Mouse (Mus musculus) thymus, adult 2 months (tissue): ENCODE data around the gene Hnf1b. TPM values are rescaled to one million over a fixed set of nuclear protein-coding genes. Genes with fewer than 3 reads are reported as not detected.

Source experiments
- DNase-seq: peaks from one replicate; pipeline ENCODE4 v3.0.0; 2021
- H3K27ac ChIP-seq: fragments of 200-500 bp; 2 replicates; pipeline ENCODE4 v1.5.1; 2012; ENCODE audit warnings: low read length, control low read depth; ENCODE audit not compliant: control insufficient read depth, insufficient read depth
- H3K27me3 ChIP-seq: fragments of 200-500 bp; 2 replicates; pipeline ENCODE4 v1.6.1; 2012; ENCODE audit warnings: mild to moderate bottlenecking, low read length, moderate library complexity, mixed read lengths; ENCODE audit not compliant: control insufficient read depth, insufficient read depth
- H3K36me3 ChIP-seq: fragments of 200-500 bp; 2 replicates; pipeline ENCODE4 v1.6.1; 2012; ENCODE audit warnings: mild to moderate bottlenecking, low read length, moderate library complexity; ENCODE audit not compliant: control insufficient read depth, insufficient read depth
- H3K4me1 ChIP-seq: fragments of 200-500 bp; replicated peaks from 2 replicates; pipeline ENCODE4 v1.6.1; 2012; ENCODE audit warnings: low read length; ENCODE audit not compliant: control insufficient read depth, insufficient read depth
- H3K4me3 ChIP-seq: fragments of 200-500 bp; 2 replicates; pipeline ENCODE4 v1.5.1; 2012; ENCODE audit warnings: mild to moderate bottlenecking, low read length, control low read depth, moderate library complexity; ENCODE audit not compliant: control insufficient read depth, insufficient read depth
- CTCF ChIP-seq: fragments of 200-500 bp; IDR thresholded peaks from 2 replicates; pipeline ENCODE4 v1.5.1; 2012; ENCODE audit warnings: mild to moderate bottlenecking, control low read depth, low read length, moderate library complexity, borderline replicate concordance; ENCODE audit not compliant: control insufficient read depth, poor library complexity, insufficient read depth; ENCODE audit errors: extremely low read depth
- POLR2A ChIP-seq: fragments of 200-500 bp; IDR thresholded peaks from 2 replicates; pipeline ENCODE4 v1.6.1; 2012; ENCODE audit warnings: mild to moderate bottlenecking, low read length, control low read depth, moderate library complexity; ENCODE audit not compliant: control insufficient read depth, poor library complexity, insufficient read depth; ENCODE audit errors: extremely low read depth
- WGBS: fragments of 180-500 bp; shearing (Covaris S2); methylation state at CpG from one replicate; pipeline ENCODE4 v1.1.7; 2018; 5-methylcytosine and 5-hydroxymethylcytosine counted together
- polyA plus RNA-seq: library from polyadenylated mRNA; depleted of rRNA; stranded (reverse); fragments of >200 nt; gene quantifications from 2 replicates; pipeline ENCODE4 v1.2.3, GENCODE M21; 2012

Hnf1b gene
- polyA plus RNA-seq, 1 experiment, result 0.11 TPM

DNA sequence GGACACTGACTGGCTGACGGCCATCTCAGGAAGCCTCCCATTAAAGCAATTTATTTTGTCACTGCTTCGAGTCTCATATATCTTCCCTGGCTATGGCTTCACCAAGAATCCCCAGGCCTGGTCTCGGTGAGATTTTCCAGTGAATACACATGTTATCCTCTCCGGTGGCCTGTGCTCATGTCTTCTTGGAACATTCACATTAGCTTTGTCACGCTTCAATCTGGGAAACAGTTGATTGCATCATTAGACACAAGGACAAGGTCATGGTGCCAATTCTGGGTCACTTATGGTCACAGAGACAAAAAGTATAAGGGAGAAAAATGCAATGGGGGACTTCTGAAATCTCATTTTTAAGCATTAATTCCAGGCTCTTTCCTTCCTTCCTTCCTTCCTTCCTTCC lies 55.9 kb downstream of the Hnf1b start:
- TF ChIP-seq CTCF, result no peak
- no peak for TF ChIP-seq POLR2A
- no peak for DNase-seq
- Histone ChIP-seq H3K36me3 (no peaks in the 10 kb centered on the region), H3K27me3 (no peaks in the 10 kb centered on the region; the same call in 1 of the 2 replicates), H3K27ac (no peak overlapping the region), H3K4me1 (no peaks in the 10 kb centered on the region), H3K4me3 (no peak overlapping the region)
- WGBS, result 87% methylated on average over 5 of the region's 5 CpGs

DNA sequence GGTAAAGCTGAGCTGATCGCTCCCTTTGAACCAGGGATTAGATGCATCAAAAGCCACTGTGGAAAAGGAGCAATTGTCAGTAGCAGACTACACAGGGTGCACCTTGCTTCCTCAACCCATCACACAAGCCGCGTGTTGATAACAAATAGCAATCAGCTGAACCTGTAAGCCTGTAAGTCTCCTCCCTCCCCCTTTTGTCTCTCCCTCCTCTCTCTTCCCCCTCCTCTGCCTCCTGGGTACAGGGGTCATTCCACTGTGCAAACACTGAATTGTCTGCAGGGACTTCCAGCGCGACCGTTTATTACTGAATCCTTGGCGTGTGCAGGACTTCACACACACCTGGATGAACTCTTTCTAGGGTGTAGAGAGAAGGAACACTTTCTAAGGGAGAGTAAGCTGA lies 58.5 kb downstream of the Hnf1b start:
- Histone ChIP-seq H3K27me3 (no peaks in the 10 kb centered on the region; the same call in 1 of the 2 replicates), H3K27ac (no peak overlapping the region), H3K4me1 (no peaks in the 10 kb centered on the region), H3K36me3 (no peaks in the 10 kb centered on the region), H3K4me3 (no peak overlapping the region)
- WGBS, result 71% methylated on average over 7 of the region's 7 CpGs
- no peak for DNase-seq
- TF ChIP-seq POLR2A (no peak), CTCF (no peak)

DNA sequence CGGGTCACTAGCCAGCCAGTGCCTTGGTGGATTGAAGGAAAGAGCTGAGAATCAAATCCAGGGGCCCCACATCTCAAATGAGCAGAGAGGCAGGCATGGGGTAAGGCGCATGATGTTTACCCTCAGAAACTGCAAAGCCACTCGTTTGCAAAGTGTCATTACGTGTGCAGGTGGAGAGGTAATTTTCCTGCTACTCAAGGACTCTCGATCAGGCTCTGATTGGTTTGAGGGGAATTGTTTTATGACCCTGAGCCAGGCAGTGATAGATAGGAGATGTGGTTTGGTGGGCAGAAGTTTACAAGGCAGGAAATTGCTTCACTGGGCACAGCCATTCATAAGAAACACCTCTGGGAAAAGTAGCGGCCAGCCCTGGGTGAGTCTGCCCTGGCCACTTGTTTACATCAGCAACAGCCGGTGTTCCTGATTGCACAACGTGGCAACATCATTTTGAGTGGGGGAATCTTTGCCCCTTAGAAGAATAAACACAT lies 64.0 kb downstream of the Hnf1b start:
- WGBS, result 42% methylated on average over 8 of the region's 8 CpGs
- no peak for DNase-seq
- Histone ChIP-seq H3K4me1 (no peaks in the 10 kb centered on the region), H3K36me3 (no peaks in the 10 kb centered on the region), H3K4me3 (no peak overlapping the region), H3K27ac (no peak overlapping the region), H3K27me3 (no peaks in the 10 kb centered on the region)
- TF ChIP-seq POLR2A (no peak), CTCF (no peak)

GRCm38 (mm10) chr11:83914501-83914900 lies 64.6 kb downstream of the Hnf1b start:
- Histone ChIP-seq H3K36me3 (no peaks in the 10 kb centered on the region), H3K27me3 (no peaks in the 10 kb centered on the region), H3K4me1 (no peaks in the 10 kb centered on the region), H3K27ac (no peak overlapping the region), H3K4me3 (no peak overlapping the region)
- WGBS, result 89% methylated on average over 4 of the region's 4 CpGs
- TF ChIP-seq POLR2A (no peak), CTCF (no peak)
- DNase-seq, result no peak

- WGBS, result 77% methylated on average over 2 of the region's 2 CpGs
- no peak for DNase-seq
- H3K36me3 ChIP-seq, result no peaks in the 10 kb centered on the region
- H3K27ac ChIP-seq, result no peak overlapping the region
- H3K4me3 ChIP-seq, result no peak overlapping the region
- H3K27me3 ChIP-seq, result no peaks in the 10 kb centered on the region
- TF ChIP-seq CTCF, result no peak
- no peak for TF ChIP-seq POLR2A
- H3K4me1 ChIP-seq, result no peaks in the 10 kb centered on the region
Measured at GRCm38 (mm10) chr11:83922600-83922999, 72.7 kb downstream of the Hnf1b start.

DNA sequence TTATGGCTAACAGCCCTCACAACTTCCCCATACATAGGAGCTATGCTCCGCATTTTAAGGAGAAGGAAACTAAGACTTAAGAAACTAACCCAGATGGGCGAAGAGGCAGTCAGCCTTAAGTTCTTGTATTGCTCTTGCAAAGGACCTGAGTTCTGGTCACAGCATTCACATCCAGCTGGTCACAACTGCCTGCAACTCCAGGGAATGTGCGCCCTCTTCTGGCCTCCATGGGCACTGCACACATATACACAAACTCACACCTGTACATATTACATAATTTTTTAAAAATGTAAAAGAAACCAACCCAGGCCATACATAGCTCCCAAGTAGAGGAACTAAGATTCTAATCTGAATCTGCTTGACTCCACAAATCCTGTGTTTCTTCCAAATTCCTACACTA lies 77.2 kb downstream of the Hnf1b start:
- TF ChIP-seq POLR2A (no peak), CTCF (no peak)
- Histone ChIP-seq H3K4me3 (no peak overlapping the region), H3K27ac (no peak overlapping the region), H3K4me1 (no peaks in the 10 kb centered on the region), H3K27me3 (no peaks in the 10 kb centered on the region), H3K36me3 (no peaks in the 10 kb centered on the region)
- DNase-seq, result peak; percentile 6
- 54% methylated on average over 3 of the region's 3 CpGs for WGBS
